Mouse (Mus musculus): Measurements from ENCODE around the gene Gne.
A peak's percentile ranks its signal among the peaks of the same experiment; 100 is the strongest.

Gene Gne

GRCm38 (mm10) chr4:44022323-44022722, 61.7 kb downstream of the Gne start:
- peak; percentile 0 for DNase-seq

GRCm38 (mm10) chr4:44016791-44017190, 67.2 kb downstream of the Gne start:
- no peak for DNase-seq

GRCm38 (mm10) chr4:44016071-44016470, 67.9 kb downstream of the Gne start:
- no peak for DNase-seq

- DNase-seq: no peak
Measured at GRCm38 (mm10) chr4:44013391-44014070, 70.4 kb downstream of the Gne start.

GRCm38 (mm10) chr4:44012376-44013367, 71.3 kb downstream of the Gne start:
- DNase-seq: peak; percentile 97

GRCm38 (mm10) chr4:44011799-44012198, 72.2 kb downstream of the Gne start:
- no peak for DNase-seq

GRCm38 (mm10) chr4:44010893-44011292, 73.1 kb downstream of the Gne start:
- DNase-seq: no peak

- no peak for DNase-seq
Measured at GRCm38 (mm10) chr4:44010176-44010575, 73.8 kb downstream of the Gne start.

GRCm38 (mm10) chr4:44004623-44005409, 79.2 kb downstream of the Gne start:
- DNase-seq: no peak

GRCm38 (mm10) chr4:44004126-44004525, 79.9 kb downstream of the Gne start, which contains the start of gene Clta:
Gene Clta (plus strand): TSS chr4:44004452.
- DNase-seq: no peak

GRCm38 (mm10) chr4:44003622-44004021, 80.4 kb downstream of the Gne start:
- no peak for DNase-seq

- DNase-seq: no peak
Measured at GRCm38 (mm10) chr4:43994342-43994741, 89.6 kb downstream of the Gne start.

- no peak for DNase-seq
Measured at GRCm38 (mm10) chr4:43993072-43993471, 90.9 kb downstream of the Gne start.

GRCm38 (mm10) chr4:43988976-43989375, 95.0 kb downstream of the Gne start:
- no peak for DNase-seq

- no peak for DNase-seq
Measured at GRCm38 (mm10) chr4:43984326-43984725, 99.7 kb downstream of the Gne start.

All from cerebellum, adult 9-11 months (tissue).